Mouse (Mus musculus): ENCODE results near the gene Cd8b1. TPM values are rescaled to one million over a fixed set of nuclear protein-coding genes. Genes with fewer than 3 reads are reported as not detected.

The Cd8b1 gene
- total RNA-seq, 1 experiment from 2014 or later = not detected

- DNase-seq = no peak
These were observed 28.6 kb downstream of the Cd8b1 start for GRCm38 (mm10) chr6:71351201-71351600.

DNA sequence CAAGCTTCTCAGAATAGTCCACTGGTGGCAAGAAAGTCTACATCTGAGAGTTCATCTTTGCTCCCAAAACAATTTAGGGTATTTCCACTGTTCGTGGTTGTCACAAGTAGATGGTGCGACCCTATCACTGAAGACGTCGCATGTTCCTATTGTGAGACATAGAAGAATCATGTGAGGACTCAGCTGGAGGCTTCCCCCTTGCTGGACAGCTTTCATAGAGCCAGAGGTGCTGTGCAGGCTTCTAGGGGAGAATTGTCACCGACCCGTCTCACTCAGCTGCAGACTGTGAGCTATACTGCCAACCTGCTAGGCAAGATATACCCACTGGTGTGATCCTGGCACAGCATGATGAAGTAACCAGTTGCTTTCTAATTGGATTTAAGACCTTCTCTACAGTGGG lies 29.6 kb downstream of the Cd8b1 start:
- no peak for DNase-seq

DNA sequence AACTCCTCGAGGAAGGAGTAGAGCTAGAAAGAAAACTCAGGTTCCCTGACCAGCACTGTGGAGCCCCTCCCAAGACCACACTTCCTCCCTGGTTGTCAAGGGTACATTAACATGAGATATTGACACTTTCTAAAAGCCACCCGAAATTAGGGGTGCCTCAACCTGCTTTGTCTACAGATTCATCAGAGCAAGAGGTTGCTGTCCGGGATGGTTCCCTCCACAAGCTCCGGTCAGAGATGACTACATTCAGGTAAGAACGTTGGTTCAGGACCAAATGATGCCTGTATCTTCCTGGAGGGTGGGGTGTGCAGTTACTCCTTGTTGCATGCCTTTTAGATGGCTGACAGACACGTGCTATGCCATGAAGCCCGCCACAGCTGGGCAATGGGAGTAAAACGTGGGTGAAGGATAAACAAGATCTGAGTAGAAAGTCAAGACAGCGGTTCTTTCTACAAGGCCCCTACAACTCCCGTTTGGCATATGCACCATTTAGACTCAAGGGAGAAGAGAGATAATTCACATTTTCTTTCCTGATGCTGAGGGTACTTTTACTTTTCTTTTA lies 30.4 kb downstream of the Cd8b1 start:
- no peak for DNase-seq

DNA sequence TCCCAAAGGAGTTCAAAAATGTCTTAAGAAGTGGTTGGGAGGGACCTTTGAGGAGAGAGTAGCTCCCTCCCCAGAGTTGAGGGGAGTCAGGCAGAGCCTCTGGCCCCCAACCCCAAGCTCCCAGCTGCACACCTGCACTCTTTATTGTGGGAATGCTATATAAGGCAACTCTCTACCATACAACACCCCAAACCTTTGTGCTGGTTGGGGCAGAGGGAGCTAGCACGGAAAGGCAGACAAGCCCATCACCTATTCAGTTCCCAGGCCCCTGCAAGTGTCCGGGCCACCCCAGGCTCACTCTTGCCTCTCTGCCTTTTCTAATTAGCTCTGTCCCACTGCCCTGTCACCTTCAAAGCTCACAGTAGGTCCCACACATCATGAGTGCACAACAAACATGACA lies 31.1 kb downstream of the Cd8b1 start:
- no peak for DNase-seq

DNA sequence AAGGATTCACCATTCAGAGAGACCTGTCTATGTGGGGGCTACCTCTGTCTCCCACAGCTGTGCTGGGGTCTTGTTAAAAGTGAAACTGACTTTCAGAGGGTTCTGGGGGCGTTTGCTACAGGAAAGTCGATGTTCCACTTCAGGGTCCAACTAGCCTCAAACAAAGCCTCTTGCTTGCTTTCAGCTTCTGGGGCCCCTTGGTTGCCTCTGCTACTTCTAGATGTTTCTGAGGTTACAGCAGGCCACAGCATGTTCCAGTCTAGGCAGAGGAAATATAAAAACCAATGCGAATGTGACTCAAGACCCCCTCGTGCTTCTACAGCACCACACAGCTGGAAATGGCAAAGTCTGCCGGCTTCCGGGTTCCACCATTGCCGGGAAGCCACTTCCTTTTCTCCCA lies 34.9 kb downstream of the Cd8b1 start:
- no peak for DNase-seq

GRCm38 (mm10) chr6:71360221-71360620 lies 37.6 kb downstream of the Cd8b1 start:
- no peak for DNase-seq

DNA sequence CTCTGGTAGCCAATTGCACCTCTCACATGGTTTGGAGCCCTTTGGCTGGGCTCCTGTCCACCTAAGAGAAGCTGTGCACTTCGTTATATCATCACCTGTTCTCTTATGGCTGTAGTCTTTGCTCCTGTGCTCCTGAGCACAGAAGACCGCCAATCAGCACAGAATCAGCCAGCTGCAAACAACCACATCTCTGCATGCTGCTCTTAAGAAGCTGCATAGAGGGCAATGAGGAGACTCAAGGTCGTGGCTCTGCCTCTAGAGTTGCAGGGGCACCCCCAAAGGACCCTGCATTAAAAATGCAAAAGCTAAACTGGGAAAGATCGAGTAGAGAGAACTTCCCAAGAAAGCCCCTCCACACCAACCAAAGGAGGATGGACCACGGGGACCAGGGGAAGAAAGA lies 38.2 kb downstream of the Cd8b1 start:
- no peak for DNase-seq

GRCm38 (mm10) chr6:71361156-71361670 lies 38.6 kb downstream of the Cd8b1 start:
- DNase-seq = no peak

DNA sequence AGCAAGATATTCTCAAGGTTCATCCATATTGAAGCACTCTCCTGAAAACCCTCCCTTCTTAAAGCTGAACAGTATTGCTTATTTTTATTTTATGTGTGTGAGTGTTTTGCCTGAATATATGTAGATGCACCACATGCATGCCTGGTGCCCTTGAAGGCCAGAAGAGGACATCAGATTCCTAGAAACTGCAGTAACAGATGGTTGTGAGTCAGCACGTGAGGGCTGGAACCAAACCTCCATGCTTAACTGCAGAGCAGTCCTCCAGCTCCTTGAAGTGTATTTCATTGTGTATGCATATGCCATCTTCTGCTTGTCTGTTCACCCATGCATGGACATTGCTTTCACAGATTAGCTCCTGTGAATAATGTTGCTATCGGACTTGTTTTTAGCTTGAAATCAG lies 41.4 kb downstream of the Cd8b1 start:
- no peak for DNase-seq

- no peak for DNase-seq
These were observed 46.8 kb downstream of the Cd8b1 start for GRCm38 (mm10) chr6:71369416-71369815.

- no peak for DNase-seq
These were observed 48.6 kb downstream of the Cd8b1 start for GRCm38 (mm10) chr6:71371085-71371605.

- no peak for DNase-seq
These were observed 49.6 kb downstream of the Cd8b1 start for GRCm38 (mm10) chr6:71372041-71372720.

GRCm38 (mm10) chr6:71373249-71373775 lies 50.7 kb downstream of the Cd8b1 start, which contains the start of gene Cd8a:
Gene Cd8a, plus strand, starts transcription at chr6:71373427.
- no peak for DNase-seq

GRCm38 (mm10) chr6:71374311-71374829 lies 51.8 kb downstream of the Cd8b1 start:
- no peak for DNase-seq

- DNase-seq = no peak
These were observed 52.3 kb downstream of the Cd8b1 start for GRCm38 (mm10) chr6:71374921-71375320.

GRCm38 (mm10) chr6:71376711-71377110 lies 54.1 kb downstream of the Cd8b1 start:
- no peak for DNase-seq

DNA sequence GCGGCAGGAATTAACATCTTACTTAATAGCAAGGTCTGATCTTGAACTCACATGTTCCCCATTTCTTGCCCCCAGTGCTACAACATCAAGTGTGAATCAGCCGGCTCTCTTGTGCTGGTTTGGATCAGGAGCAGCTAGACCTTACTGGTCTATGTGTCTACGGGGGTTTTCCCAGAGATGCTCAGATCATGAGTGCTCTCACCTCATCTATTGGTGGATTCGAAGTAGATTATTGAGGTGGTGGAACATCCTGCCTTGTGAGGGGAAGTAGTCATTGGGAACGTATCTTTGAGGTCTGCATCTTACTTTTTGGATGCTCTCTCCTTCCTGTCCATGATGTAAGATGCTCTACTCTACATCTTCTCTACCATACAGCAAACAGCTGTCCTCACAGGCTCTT lies 59.1 kb downstream of the Cd8b1 start:
- no peak for DNase-seq

Other genes starting within 250 kb of the Cd8b1 start
- 15.9 and 22.8 TPM in 2 replicates for gene Thnsl2, start 178.3 kb upstream of the Cd8b1 start, total RNA-seq (2021)
- gene Fabp1, start 123.0 kb upstream of the Cd8b1 start, total RNA-seq (2021) = 55.1 TPM in 1 of 2 replicates, not detected in the other
- gene Krcc1, start 51.1 kb upstream of the Cd8b1 start, total RNA-seq (2021) = 74.3 and 76.3 TPM in 2 replicates
- gene Smyd1, start 555 bp upstream of the Cd8b1 start, total RNA-seq (2021) = 0.30 TPM in 1 of 2 replicates, not detected in the other
- 0.27 TPM in 1 of 2 replicates, not detected in the other for gene Cd8a, start 50.6 kb downstream of the Cd8b1 start, total RNA-seq (2021)
- gene Rmnd5a, start 117.8 kb downstream of the Cd8b1 start, total RNA-seq (2021) = 91.9 and 102 TPM in 2 replicates
- 32.3 and 41.0 TPM in 2 replicates for gene Rnf103, start 171.1 kb downstream of the Cd8b1 start, total RNA-seq (2021)
- gene Chmp3, start 221.0 kb downstream of the Cd8b1 start, total RNA-seq (2021) = 109 and 133 TPM in 2 replicates